Mouse (Mus musculus) olfactory bulb, adult 2 months (tissue): Measurements from ENCODE around the gene Il25. TPM values are rescaled to one million over a fixed set of nuclear protein-coding genes. Genes with fewer than 3 reads are reported as not detected.
"Not testable (repeated sequence)": the region's sequence is repeated elsewhere in the genome, so short reads cannot be mapped to it uniquely, and the experiment has no call there.

Experiments used
- H3K27ac ChIP-seq: fragments of 200-500 bp; 2 replicates; pipeline ENCODE4 v1.5.1; 2012; ENCODE audit warnings: low read depth, low read length; ENCODE audit not compliant: insufficient read depth
- H3K4me1 ChIP-seq: fragments of 200-500 bp; 2 replicates; pipeline ENCODE4 v1.6.1; 2012; ENCODE audit warnings: low read length; ENCODE audit not compliant: control insufficient read depth, insufficient read depth
- H3K4me3 ChIP-seq: fragments of 200-500 bp; 2 replicates; pipeline ENCODE4 v1.5.1; 2012; ENCODE audit warnings: mild to moderate bottlenecking, low read depth, low read length, moderate library complexity; ENCODE audit not compliant: insufficient read depth
- CTCF ChIP-seq: fragments of 200-500 bp; IDR thresholded peaks from 2 replicates; pipeline ENCODE4 v1.5.1; 2012; ENCODE audit warnings: low read depth, mild to moderate bottlenecking, low read length, moderate library complexity; ENCODE audit not compliant: insufficient read depth
- POLR2A ChIP-seq: fragments of 200-500 bp; IDR thresholded peaks from 2 replicates; pipeline ENCODE4 v1.6.1; 2012; ENCODE audit warnings: mild to moderate bottlenecking, low read depth, low read length, moderate library complexity; ENCODE audit not compliant: insufficient read depth
- WGBS: fragments of 180-500 bp; shearing (Covaris S2); methylation state at CpG from one replicate; pipeline ENCODE4 v1.1.7; 2018; 5-methylcytosine and 5-hydroxymethylcytosine counted together
- polyA plus RNA-seq: library from polyadenylated mRNA; stranded (reverse); fragments of >200 nt; gene quantifications from 2 replicates; pipeline ENCODE4 v1.2.4, GENCODE M21; 2012; ENCODE audit warnings: low replicate concordance; ENCODE audit not compliant: missing spikeins, insufficient read depth, insufficient read length

The Il25 gene
- polyA plus RNA-seq, 1 experiment = not detected

GRCm38 (mm10) chr14:54938431-54939219, 6.1 kb downstream of the Il25 start:
- TF ChIP-seq CTCF (no peak), POLR2A (no peak)
- Histone ChIP-seq H3K4me1 (peaks cover 13% of the 10 kb centered on the region), H3K4me3 (no peak overlapping the region), H3K27ac (no peak overlapping the region)
- 79% methylated on average over 15 of the region's 15 CpGs for WGBS

GRCm38 (mm10) chr14:54939434-54940175, 7.1 kb downstream of the Il25 start:
- no peak overlapping the region for H3K27ac ChIP-seq
- 68% methylated on average over 12 of the region's 12 CpGs for WGBS
- no peak for TF ChIP-seq POLR2A
- no peak for TF ChIP-seq CTCF
- peaks cover 13% of the 10 kb centered on the region for H3K4me1 ChIP-seq
- H3K4me3 ChIP-seq = no peak overlapping the region

- 81% methylated on average over 3 of the region's 3 CpGs for WGBS
- peaks cover 13% of the 10 kb centered on the region for H3K4me1 ChIP-seq
- TF ChIP-seq CTCF (no peak), POLR2A (no peak)
- no peak overlapping the region for H3K27ac ChIP-seq
- H3K4me3 ChIP-seq = no peak overlapping the region
Measured at GRCm38 (mm10) chr14:54940176-54940530, 7.7 kb downstream of the Il25 start.

- Histone ChIP-seq H3K4me1 (peaks cover 13% of the 10 kb centered on the region), H3K4me3 (no peak overlapping the region), H3K27ac (no peak overlapping the region)
- TF ChIP-seq CTCF (no peak), POLR2A (no peak)
- 64% methylated on average over 13 of the region's 13 CpGs for WGBS
Measured at GRCm38 (mm10) chr14:54941024-54941978, 8.8 kb downstream of the Il25 start.

DNA sequence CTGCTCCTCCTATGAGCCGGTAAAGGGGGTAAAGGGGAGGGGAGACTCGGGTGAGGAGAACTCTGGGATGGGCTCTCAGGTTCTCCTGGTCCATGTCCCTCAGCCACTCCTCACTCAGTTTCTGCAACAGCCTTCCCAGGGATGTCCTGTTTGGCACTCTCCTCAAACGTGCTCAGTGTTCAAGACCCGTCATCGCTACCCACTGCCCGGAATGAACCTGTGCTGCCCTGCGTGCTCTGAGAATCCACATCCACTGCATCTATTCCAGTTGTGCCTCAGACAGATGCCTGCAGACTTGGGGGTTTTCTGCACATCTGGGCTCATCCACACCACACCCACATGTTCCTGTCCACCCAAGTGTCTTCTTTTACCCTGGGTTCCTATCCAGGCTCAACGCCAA, 10.0 kb downstream of the Il25 start:
- no peak overlapping the region for H3K4me3 ChIP-seq
- 94% methylated on average over 8 of the region's 8 CpGs for WGBS

DNA sequence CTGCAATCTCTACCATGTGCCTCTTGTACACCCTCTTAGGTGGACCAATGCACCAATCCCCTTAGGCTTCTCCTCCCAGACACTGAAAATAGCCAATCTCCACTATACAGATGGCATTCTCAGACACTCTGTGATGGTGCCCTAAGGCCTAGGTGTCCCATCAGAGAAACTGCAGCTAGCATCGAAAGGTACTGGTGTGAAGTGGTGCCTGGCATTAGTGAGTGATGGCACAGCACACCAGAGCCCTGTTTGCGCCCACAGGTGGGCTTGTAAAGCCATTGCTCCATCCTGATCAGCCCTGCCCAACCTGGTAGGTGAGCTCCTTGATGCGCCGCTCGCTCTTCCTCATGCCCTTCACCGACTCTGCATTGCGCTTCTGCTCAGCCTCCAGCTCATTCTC, 11.5 kb downstream of the Il25 start:
- no peak overlapping the region for H3K4me3 ChIP-seq
- no peak overlapping the region for H3K27ac ChIP-seq
- peaks cover 2% of the 10 kb centered on the region; the same call in 1 of the 2 replicates for H3K4me1 ChIP-seq
- 96% methylated on average over 7 of the region's 7 CpGs for WGBS
- TF ChIP-seq POLR2A = no peak

More for the DNA sequence above, 10.0 kb downstream of the Il25 start:
- TF ChIP-seq POLR2A (no peak), CTCF (no peak)
- Histone ChIP-seq H3K27ac (no peak overlapping the region), H3K4me1 (peaks cover 9% of the 10 kb centered on the region)

DNA sequence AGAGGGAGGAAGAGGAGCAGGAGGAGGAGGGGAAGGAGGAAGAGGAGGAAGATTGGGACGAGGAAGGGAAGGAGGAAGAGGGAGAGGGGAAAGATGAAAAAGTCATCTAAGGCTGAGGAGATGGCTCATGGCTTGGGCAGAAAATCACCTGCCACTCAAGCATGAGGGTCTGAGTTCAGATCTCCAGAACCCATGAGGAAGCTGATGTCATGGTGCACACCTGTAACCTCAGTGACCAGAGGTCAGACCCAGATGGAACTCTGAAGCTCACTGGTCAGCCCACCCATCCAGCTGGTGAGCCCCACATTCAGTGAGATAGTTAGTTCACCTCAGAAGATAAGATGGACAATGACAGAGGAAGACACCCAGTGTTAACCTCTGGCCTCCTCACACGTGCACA, 12.4 kb downstream of the Il25 start:
- TF ChIP-seq POLR2A = no peak
- H3K4me1 ChIP-seq = no peaks in the 10 kb centered on the region
- H3K27ac ChIP-seq = no peak overlapping the region
- 70% methylated on average over 2 of the region's 2 CpGs for WGBS
- no peak overlapping the region for H3K4me3 ChIP-seq

DNA sequence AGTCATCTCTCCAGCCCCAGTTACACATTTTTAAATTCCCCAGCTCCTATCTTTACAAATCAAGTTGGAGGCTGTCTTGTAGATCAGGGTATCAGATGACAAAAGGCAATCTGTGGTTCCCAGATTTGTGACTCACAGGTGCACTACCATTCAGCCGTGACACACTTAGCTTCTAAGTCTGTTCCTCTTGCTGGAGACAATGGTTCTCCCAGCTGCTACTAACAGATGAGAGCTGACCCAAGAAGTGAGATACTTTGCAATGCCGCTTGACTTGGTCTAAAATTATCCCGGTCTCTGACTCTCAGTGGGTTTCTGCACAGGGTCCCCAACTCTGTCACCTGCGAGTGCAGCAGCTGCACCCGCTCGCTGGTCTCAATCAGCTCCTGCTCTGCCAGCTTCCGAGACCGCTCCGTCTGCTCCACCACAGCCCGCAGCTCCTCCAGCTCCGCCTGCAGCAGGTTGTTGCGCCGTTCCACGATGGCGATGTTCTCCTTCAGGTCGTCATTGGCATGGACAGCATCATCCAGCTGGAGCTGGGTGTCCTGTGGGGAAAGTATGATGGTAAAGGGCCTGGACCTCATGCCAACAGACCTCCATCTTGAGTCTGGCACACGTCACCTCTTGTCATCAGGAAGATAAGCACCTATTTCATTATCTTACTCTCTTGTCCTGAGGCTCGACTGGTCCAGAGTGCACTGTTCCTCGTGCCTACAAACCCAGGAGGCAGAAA, 13.6 kb downstream of the Il25 start:
- 80% methylated on average over 19 of the region's 19 CpGs for WGBS
- Histone ChIP-seq H3K4me3 (no peak overlapping the region), H3K4me1 (no peaks in the 10 kb centered on the region), H3K27ac (no peak overlapping the region)
- no peak for TF ChIP-seq POLR2A
- no peak for TF ChIP-seq CTCF

GRCm38 (mm10) chr14:54947008-54947407, 14.5 kb downstream of the Il25 start:
- not testable (repeated sequence) for H3K4me1 ChIP-seq, H3K27ac ChIP-seq, H3K4me3 ChIP-seq
- 91% methylated on average over 11 of the region's 11 CpGs for WGBS
